Mouse (Mus musculus): Measurements from ENCODE around the gene Aifm1.

- TF ChIP-seq CTCF (IDR thresholded peaks at IDR 0.05; ENCODE audit: low read depth) (no peak), EP300 (optimal IDR thresholded peaks at IDR 0.05) (no peak)
Observed at GRCm38 (mm10) chrX:48518808-48519548, 5.6 kb upstream of the Aifm1 start, which contains the start of gene Rab33a.
